Mouse (Mus musculus) heart, postnatal 10 days (tissue): ENCODE data around the gene March4. TPM values are rescaled to one million over a fixed set of nuclear protein-coding genes. Genes with fewer than 3 reads are reported as not detected.

Experiments
- DNase-seq, 2 experiments: peaks; one replicate each; pipeline ENCODE4 v3.0.0; 2021
- intact Hi-C: fragments of 180-260 bp; cut with DNase I; formaldehyde crosslinking; loops from one replicate; pipeline ENCODE4 v1.15.1; 2025
- total RNA-seq, 2 experiments: library from RNA; stranded (reverse); gene quantifications; 2 replicates each; pipeline ENCODE4 v1.2.3; 2021

March4 gene
- total RNA-seq, 2 experiments from 2014 or later = not detected

GRCm38 (mm10) chr1:72532926-72533325 lies 3.8 kb downstream of the March4 start:
- intact Hi-C loops = no loop called here
- no peak for DNase-seq

DNA sequence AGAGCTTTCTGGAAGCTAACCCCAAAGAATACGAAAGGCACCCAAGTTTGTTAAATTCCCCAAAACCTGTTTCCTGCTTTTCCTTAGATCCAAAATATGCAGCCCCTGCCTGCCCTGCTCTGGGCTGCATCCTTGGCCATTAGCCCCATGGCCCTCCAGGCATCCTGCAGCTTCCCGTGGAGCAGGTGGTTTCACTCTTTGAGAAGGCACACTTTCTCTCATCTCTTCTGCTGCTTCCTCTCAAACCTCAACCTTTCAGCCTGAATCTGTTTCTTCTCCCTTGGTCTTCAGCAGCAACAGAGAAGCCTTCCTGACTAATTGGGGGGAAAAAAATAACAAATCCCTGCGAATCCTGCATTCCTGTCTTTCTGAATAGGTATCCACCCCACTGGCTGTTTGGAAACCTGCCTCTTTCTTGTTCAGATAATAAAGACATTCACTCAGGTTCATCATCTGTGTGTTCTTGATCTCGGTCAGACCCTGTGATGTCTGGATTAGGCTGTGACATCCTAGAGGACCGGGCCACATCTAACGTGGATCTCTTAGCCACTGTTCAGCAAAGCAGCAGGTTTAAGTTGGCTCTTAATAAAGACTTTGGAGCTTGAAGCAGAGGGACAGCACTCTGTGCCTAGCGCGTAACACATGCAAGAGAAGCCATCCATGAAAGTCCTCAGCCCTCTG lies 6.1 kb downstream of the March4 start:
- DNase-seq = no peak
- intact Hi-C loops = no loop called here

DNA sequence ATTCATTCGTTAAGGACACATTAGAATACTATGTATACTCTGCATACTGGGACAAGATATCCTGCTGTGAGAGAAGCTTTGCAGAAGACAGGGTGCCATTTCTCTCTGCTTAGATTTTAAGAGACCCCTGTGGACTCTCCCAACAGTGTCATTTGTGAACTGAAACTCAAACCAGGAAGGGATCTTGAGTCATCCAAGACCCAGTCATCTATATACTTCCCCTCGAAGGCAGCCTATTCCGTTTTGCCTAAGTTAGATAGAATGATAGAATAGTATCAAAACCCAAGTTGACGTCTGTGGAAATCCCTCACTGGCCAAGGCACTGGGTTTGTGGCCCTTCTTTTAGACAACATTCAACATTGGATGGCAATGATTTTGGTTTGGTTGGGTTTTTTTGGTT lies 7.5 kb downstream of the March4 start:
- intact Hi-C loops = no loop called here
- no peak for DNase-seq

DNA sequence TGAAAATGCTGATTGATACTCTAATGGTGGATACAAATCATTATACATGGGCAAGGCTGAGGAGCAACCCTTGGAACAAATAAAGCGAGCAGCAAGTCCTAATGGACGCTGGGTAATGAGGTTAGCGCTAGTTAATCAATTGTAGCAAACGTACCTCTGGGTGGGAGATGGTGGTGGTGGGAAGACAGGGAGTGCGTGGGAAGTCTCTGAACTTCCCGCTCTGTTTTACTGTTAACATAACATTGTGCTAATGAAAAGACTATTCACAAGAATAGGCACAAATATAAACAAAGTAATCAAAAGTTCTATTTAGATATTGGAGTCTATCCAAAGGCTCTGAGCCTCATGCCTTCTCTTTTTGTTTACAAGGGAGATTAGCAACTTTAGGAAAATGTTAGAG lies 13.1 kb downstream of the March4 start:
- intact Hi-C loops = no loop called here
- no peak for DNase-seq

DNA sequence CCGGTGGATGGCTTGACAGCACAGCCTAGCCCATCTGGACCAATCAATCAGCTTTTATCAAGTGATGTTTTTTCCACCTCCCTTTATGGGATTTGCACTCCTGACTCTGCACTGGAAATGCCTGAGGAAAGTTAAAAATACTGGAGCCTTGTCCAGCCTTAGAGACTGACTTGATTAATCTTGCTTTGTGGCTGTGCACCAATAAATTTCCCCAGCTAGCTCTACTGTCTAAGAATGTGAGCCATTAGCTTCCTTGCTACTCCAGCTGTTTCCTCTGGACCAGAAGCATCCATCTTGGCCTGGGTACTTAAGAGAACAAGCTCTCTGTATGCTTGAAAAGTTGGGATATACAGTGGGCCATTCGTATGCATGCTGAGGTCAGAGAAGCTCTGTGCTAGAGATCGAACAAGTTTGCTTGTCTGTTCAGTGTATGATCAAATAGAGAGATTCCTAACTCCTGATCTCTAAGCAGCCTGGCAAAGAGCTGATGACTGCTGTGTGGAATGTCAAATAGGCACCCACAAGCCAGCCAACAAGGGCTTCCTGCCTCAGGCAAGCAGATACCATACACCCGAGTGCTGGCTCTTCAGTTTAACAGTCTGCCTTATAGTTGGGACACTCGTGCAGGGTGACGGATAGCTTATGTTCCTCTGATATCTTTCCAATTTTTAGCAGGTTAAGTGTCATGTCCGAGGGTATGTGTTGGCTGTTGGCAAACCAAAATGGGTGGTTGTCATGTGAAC lies 25.8 kb downstream of the March4 start:
- intact Hi-C loops = no loop called here

DNA sequence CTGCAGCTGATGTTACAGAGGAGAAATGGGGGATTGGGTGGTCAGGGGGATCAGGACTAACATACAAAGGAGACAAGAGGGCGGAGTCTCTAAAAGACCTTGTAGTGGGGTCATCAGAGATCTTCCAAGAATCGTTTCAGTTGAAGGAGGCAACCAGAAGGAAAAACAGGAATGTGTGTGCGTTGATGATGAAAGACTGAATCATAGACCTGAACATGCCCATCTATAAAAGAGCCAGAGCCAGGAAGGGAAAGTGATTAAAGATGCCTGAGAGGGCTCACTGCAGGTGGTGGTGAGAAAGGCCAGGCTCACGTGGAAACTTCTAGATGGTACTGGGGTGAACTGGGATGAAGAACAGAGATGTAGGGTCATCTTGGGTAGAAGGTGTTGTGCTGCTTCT lies 27.2 kb downstream of the March4 start:
- intact Hi-C loops = no loop called here
- no peak for DNase-seq

More for the DNA sequence above, 25.8 kb downstream of the March4 start:
- no peak for DNase-seq

GRCm38 (mm10) chr1:72507670-72508069 lies 29.1 kb downstream of the March4 start:
- intact Hi-C loops = no loop called here
- no peak for DNase-seq

GRCm38 (mm10) chr1:72506202-72506601 lies 30.5 kb downstream of the March4 start:
- intact Hi-C loops = no loop called here
- DNase-seq = no peak

DNA sequence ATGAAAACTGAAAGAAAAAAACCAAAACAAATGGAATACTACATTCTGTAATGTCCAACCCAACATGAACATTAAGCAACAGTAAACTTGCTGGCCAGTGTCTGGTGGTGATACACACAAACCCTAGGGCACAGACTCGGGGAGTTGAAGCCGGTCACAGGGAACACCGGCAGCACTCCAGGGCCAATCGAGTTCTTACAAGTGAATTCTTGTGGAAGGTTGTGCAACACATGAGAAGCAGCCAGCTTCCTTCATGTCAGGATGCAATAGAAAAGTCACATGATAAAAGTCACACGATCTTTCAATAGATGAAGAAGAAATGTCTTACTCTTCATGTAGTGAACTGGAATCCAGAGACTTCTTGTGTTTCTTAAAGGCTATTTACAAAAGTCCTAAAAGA lies 39.1 kb downstream of the March4 start:
- intact Hi-C loops = no loop called here
- no peak for DNase-seq

- intact Hi-C loops = no loop called here
- peak; percentile 6 to 18 for DNase-seq
These were observed 43.3 kb downstream of the March4 start for GRCm38 (mm10) chr1:72493454-72493853.

GRCm38 (mm10) chr1:72492666-72493065 lies 44.1 kb downstream of the March4 start:
- intact Hi-C loops = no loop called here
- DNase-seq = no peak

- intact Hi-C loops = no loop called here
- no peak for DNase-seq
These were observed 45.4 kb downstream of the March4 start for GRCm38 (mm10) chr1:72491307-72491706.

DNA sequence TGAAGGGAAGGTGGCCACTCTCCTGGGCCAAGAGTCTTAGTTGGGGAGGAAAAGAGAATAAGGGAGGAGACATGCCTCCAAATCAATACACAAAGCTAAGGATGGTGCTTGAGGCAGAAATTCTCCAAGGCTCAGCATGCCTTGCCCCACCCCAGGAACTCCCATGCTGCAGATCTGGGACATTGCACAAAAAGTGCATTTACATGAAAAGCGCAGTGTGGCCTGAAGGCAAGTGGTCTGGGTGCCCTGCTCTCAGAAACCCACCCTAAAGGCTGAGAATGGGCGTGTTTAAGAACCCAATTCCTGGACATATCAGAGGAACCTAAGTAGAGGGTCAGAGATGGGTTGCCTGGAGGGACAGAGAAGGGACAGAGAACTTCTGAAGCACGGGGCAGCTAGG lies 45.9 kb downstream of the March4 start:
- intact Hi-C loops = no loop called here
- no peak for DNase-seq

GRCm38 (mm10) chr1:72490193-72490592 lies 46.5 kb downstream of the March4 start:
- DNase-seq = no peak
- intact Hi-C loops = no loop called here

GRCm38 (mm10) chr1:72476594-72476993 lies 60.1 kb downstream of the March4 start:
- no peak for DNase-seq
- intact Hi-C loops = no loop called here

- DNase-seq = no peak
These were observed 67.7 kb downstream of the March4 start for GRCm38 (mm10) chr1:72469075-72469474.

DNA sequence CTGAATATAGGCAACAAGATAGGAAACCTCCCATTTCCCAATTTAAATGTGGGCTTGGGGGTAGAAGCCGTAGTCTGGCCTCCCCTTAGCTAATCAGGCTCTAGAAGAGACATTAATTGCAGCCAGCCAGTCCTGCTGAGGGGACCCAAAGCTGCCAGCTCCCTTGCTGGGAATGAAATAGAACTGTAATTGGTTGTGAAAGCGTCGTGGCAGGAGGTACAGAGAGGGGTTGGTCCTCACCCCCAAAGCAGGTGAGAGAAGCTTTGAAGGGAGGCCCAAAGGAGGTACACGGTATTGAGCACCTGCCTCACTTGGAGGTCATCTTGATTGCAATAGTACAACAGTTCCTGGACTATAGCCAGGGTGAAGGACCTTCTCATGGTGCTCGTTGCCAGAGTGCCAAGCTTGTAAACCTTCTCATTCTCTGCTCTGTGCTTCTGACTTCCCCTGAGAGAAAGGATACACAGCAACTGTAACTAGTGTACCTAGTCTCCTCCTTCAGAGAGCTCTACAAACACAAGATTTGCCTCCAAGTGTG lies 68.2 kb downstream of the March4 start:
- intact Hi-C loops = no loop called here
- peak; percentile 12 to 14 for DNase-seq

More at GRCm38 (mm10) chr1:72469075-72469474, 67.7 kb downstream of the March4 start:
- intact Hi-C loops = no loop called here

- intact Hi-C loops = no loop called here
- peak in 1 of 2 experiments; percentile 3 for DNase-seq
These were observed 71.7 kb downstream of the March4 start for GRCm38 (mm10) chr1:72464926-72465583.

- intact Hi-C loops = no loop called here
- peak; percentile 19 to 29 for DNase-seq
These were observed 74.2 kb downstream of the March4 start for GRCm38 (mm10) chr1:72462516-72462915.

DNA sequence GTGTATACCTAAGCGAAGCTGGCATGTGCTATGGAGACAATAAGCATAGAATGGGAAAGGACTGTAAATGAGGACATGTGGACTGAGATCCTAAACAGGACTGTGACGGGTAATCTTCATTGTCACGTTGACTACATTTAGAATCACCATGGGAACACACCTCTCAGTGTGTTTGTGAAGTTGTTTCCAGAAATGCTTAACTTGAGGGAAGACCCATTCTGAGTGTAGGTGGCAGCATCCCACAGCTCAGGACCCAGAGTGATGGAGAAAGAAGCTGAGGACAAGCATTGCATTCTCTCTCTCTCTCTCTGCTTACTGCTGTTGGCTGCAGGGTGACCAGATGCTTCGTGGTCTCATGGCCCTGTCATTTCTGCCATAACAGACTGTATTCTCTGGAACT lies 79.1 kb downstream of the March4 start:
- no peak for DNase-seq
- intact Hi-C loops = no loop called here

- intact Hi-C loops = no loop called here
- no peak for DNase-seq
These were observed 80.8 kb downstream of the March4 start for GRCm38 (mm10) chr1:72455923-72456322.
